Mouse (Mus musculus): ENCODE measurements around the gene Cab39.

DNA sequence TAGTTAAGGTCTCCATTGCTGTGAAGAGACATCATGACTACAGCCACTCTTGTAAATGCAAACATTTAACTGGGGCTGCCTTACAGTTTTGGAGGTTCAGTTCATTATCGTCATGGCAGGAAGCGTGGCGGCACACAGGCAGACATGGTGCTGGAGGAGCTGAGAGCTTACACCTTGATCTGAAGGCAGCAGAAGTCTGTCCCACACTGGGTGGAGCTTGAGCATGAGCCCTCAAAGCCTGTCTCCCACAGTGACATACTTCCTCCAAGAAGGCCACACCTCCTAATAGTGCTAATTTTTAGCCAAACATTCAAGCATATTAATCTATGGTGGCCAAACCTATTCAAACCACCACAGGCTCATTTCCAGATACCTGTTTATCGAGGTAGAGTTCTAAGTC, 14.8 kb upstream of the Cab39 start, which contains the start of gene A630001G21Rik:
- TF ChIP-seq CTCF (IDR thresholded peaks at IDR 0.05; ENCODE audit: borderline replicate concordance, insufficient read depth, low read depth, low read length) (no peak), POLR2A (IDR thresholded peaks at IDR 0.05; ENCODE audit: borderline replicate concordance, insufficient read depth, low read length) (no peak)
